Mouse (Mus musculus) heart, embryonic 13.5 days (tissue): Measurements from ENCODE around the gene Atp6v0a2. TPM values are rescaled to one million over a fixed set of nuclear protein-coding genes. Genes with fewer than 3 reads are reported as not detected.
"Not testable (repeated sequence)": the region's sequence is repeated elsewhere in the genome, so short reads cannot be mapped to it uniquely, and the experiment has no call there.

Experiments
- ATAC-seq: fragments of 200-750 bp; cut with Nextera tagmentation; 2 replicates; pipeline ENCODE4 v1.8.0; 2017; ENCODE audit warnings: moderate TSS enrichment; ENCODE audit not compliant: insufficient number of reproducible peaks, low FRiP score, low TSS enrichment; ENCODE audit errors: extremely low read depth
- H3K27ac ChIP-seq: fragments of 300-500 bp; sonication (generic); replicated peaks from 2 replicates; pipeline ENCODE4 v1.5.1; 2015; ENCODE audit warnings: moderate library complexity, mild to moderate bottlenecking, inconsistent platforms
- H3K27me3 ChIP-seq: fragments of 300-500 bp; sonication (generic); replicated peaks from 2 replicates; pipeline ENCODE4 v1.6.1; 2015; ENCODE audit warnings: mild to moderate bottlenecking, inconsistent platforms
- H3K36me3 ChIP-seq: fragments of 300-500 bp; sonication (generic); 2 replicates; pipeline ENCODE4 v1.6.1; 2015; ENCODE audit warnings: mild to moderate bottlenecking, inconsistent platforms
- H3K4me1 ChIP-seq: fragments of 300-500 bp; sonication (generic); 2 replicates; pipeline ENCODE4 v1.6.1; 2015; ENCODE audit warnings: inconsistent platforms
- H3K4me2 ChIP-seq: fragments of 300-500 bp; sonication (generic); 2 replicates; pipeline ENCODE4 v1.6.1; 2015; ENCODE audit warnings: inconsistent platforms, mild to moderate bottlenecking, moderate library complexity
- H3K4me3 ChIP-seq: fragments of 300-500 bp; sonication (generic); 2 replicates; pipeline ENCODE4 v1.5.1; 2015; ENCODE audit warnings: moderate library complexity, mild to moderate bottlenecking, inconsistent platforms
- H3K9ac ChIP-seq: fragments of 300-500 bp; sonication (generic); 2 replicates; pipeline ENCODE4 v1.6.1; 2015; ENCODE audit warnings: inconsistent platforms, mild to moderate bottlenecking, moderate library complexity
- H3K9me3 ChIP-seq: fragments of 300-500 bp; sonication (generic); 2 replicates; pipeline ENCODE4 v1.6.1; 2016; ENCODE audit warnings: inconsistent platforms
- WGBS: fragments of 180-500 bp; shearing (Covaris S2); methylation state at CpG from one replicate; pipeline ENCODE4 v1.1.7; 2015; ENCODE audit warnings: mixed read lengths; 5-methylcytosine and 5-hydroxymethylcytosine counted together
- polyA plus RNA-seq: library from polyadenylated mRNA; unstranded; fragments of >200 nt; fragmentation: Nextera tagmentation; extraction: Ambion mirVana; gene quantifications from 2 replicates; pipeline ENCODE4 v1.2.1, GENCODE M21; 2015

The Atp6v0a2 gene
- polyA plus RNA-seq, 1 experiment from 2014 or later = 29.5 TPM

- no peak overlapping the region for H3K4me3 ChIP-seq
- peaks cover 8% of the 10 kb centered on the region for H3K36me3 ChIP-seq
- 74% methylated on average over 11 of the region's 11 CpGs for WGBS
- H3K27ac ChIP-seq = no peak overlapping the region
- no peak for ATAC-seq
- H3K9ac ChIP-seq = no peak overlapping the region
- H3K4me2 ChIP-seq = no peak overlapping the region
- no peaks in the 10 kb centered on the region for H3K4me1 ChIP-seq
- no peaks in the 10 kb centered on the region for H3K27me3 ChIP-seq
- H3K9me3 ChIP-seq = no peaks in the 10 kb centered on the region
Observed at GRCm38 (mm10) chr5:124614709-124615108, 13.7 kb upstream of the Atp6v0a2 start.

GRCm38 (mm10) chr5:124618711-124619110 is 9.7 kb upstream of the Atp6v0a2 start:
- H3K4me1 ChIP-seq = no peaks in the 10 kb centered on the region
- no peaks in the 10 kb centered on the region for H3K27me3 ChIP-seq
- no peaks in the 10 kb centered on the region for H3K9me3 ChIP-seq
- H3K4me3 ChIP-seq = no peak overlapping the region
- no peak overlapping the region for H3K27ac ChIP-seq
- no peak overlapping the region for H3K9ac ChIP-seq
- no peak overlapping the region for H3K4me2 ChIP-seq
- no peaks in the 10 kb centered on the region for H3K36me3 ChIP-seq
- no peak for ATAC-seq
- WGBS = 72% methylated on average over 10 of the region's 10 CpGs

- Histone ChIP-seq H3K9ac (no peak overlapping the region), H3K4me1 (no peaks in the 10 kb centered on the region), H3K27me3 (no peaks in the 10 kb centered on the region), H3K9me3 (no peaks in the 10 kb centered on the region), H3K36me3 (0 out of 2 replicates have a peak, but pooled peaks cover 3% of the 10 kb centered on the region), H3K27ac (no peak overlapping the region), H3K4me2 (no peak overlapping the region), H3K4me3 (no peak overlapping the region)
- no peak for ATAC-seq
- WGBS = 72% methylated on average over 13 of the region's 13 CpGs
Observed at GRCm38 (mm10) chr5:124621362-124621761, 7.0 kb upstream of the Atp6v0a2 start.

GRCm38 (mm10) chr5:124622890-124623289 is 5.5 kb upstream of the Atp6v0a2 start:
- Histone ChIP-seq H3K36me3 (0 out of 2 replicates have a peak, but pooled peaks cover 3% of the 10 kb centered on the region), H3K4me3 (no peak overlapping the region), H3K4me1 (peaks cover 1% of the 10 kb centered on the region), H3K27me3 (no peaks in the 10 kb centered on the region), H3K4me2 (no peak overlapping the region), H3K9me3 (no peaks in the 10 kb centered on the region), H3K27ac (no peak overlapping the region), H3K9ac (no peak overlapping the region)
- WGBS = 76% methylated on average over 15 of the region's 15 CpGs
- no peak for ATAC-seq

- 0 out of 2 replicates have a peak, but pooled peaks cover 3% of the 10 kb centered on the region for H3K36me3 ChIP-seq
- WGBS = 83% methylated on average over 9 of the region's 9 CpGs
- H3K9me3 ChIP-seq = no peaks in the 10 kb centered on the region
- H3K4me2 ChIP-seq = no peak overlapping the region
- ATAC-seq = no peak
- peaks cover 6% of the 10 kb centered on the region for H3K4me1 ChIP-seq
- H3K4me3 ChIP-seq = no peak overlapping the region
- no peak overlapping the region for H3K27ac ChIP-seq
- no peaks in the 10 kb centered on the region for H3K27me3 ChIP-seq
- no peak overlapping the region for H3K9ac ChIP-seq
Observed at GRCm38 (mm10) chr5:124624291-124624690, 4.1 kb upstream of the Atp6v0a2 start.

GRCm38 (mm10) chr5:124629641-124630040 is 1.3 kb downstream of the Atp6v0a2 start:
- H3K36me3 ChIP-seq = peaks cover 22% of the 10 kb centered on the region
- H3K4me2 ChIP-seq = peak overlapping the region; percentile 94
- no peak for ATAC-seq
- no peaks in the 10 kb centered on the region for H3K27me3 ChIP-seq
- H3K4me1 ChIP-seq = peaks cover 18% of the 10 kb centered on the region
- no peaks in the 10 kb centered on the region for H3K9me3 ChIP-seq
- peak overlapping the region; percentile 97 for H3K4me3 ChIP-seq
- peak overlapping the region; percentile 95 for H3K9ac ChIP-seq
- no peak overlapping the region for H3K27ac ChIP-seq
- WGBS = 14% methylated on average over 11 of the region's 11 CpGs

- Histone ChIP-seq H3K4me1 (peaks cover 18% of the 10 kb centered on the region), H3K9me3 (no peaks in the 10 kb centered on the region), H3K27ac (no peak overlapping the region), H3K4me3 (no peak overlapping the region), H3K9ac (no peak overlapping the region), H3K4me2 (no peak overlapping the region), H3K36me3 (peaks cover 39% of the 10 kb centered on the region), H3K27me3 (no peaks in the 10 kb centered on the region)
- WGBS = 88% methylated on average over 11 of the region's 11 CpGs
- ATAC-seq = no peak
Observed at GRCm38 (mm10) chr5:124631685-124632084, 3.3 kb downstream of the Atp6v0a2 start.

- WGBS = 55% methylated on average over 5 of the region's 5 CpGs
- Histone ChIP-seq H3K4me2 (no peak overlapping the region), H3K36me3 (peaks cover 47% of the 10 kb centered on the region), H3K9ac (no peak overlapping the region), H3K27me3 (no peaks in the 10 kb centered on the region), H3K9me3 (no peaks in the 10 kb centered on the region), H3K27ac (no peak overlapping the region), H3K4me3 (no peak overlapping the region), H3K4me1 (peaks cover 18% of the 10 kb centered on the region)
- no peak for ATAC-seq
Observed at GRCm38 (mm10) chr5:124632461-124632860, 4.1 kb downstream of the Atp6v0a2 start.

GRCm38 (mm10) chr5:124633425-124633824 is 5.0 kb downstream of the Atp6v0a2 start:
- no peak overlapping the region for H3K4me3 ChIP-seq
- 63% methylated on average over 2 of the region's 2 CpGs for WGBS
- H3K9ac ChIP-seq = no peak overlapping the region
- no peaks in the 10 kb centered on the region for H3K27me3 ChIP-seq
- no peak overlapping the region for H3K27ac ChIP-seq
- peaks cover 57% of the 10 kb centered on the region for H3K36me3 ChIP-seq
- ATAC-seq = no peak
- no peaks in the 10 kb centered on the region for H3K9me3 ChIP-seq
- no peak overlapping the region for H3K4me2 ChIP-seq
- peaks cover 12% of the 10 kb centered on the region for H3K4me1 ChIP-seq

GRCm38 (mm10) chr5:124635068-124635467 is 6.7 kb downstream of the Atp6v0a2 start:
- not testable (repeated sequence) for ATAC-seq
- WGBS = 79% methylated on average over 4 of the region's 4 CpGs

GRCm38 (mm10) chr5:124636139-124636538 is 7.8 kb downstream of the Atp6v0a2 start:
- WGBS = 88% methylated on average over 3 of the region's 3 CpGs
- Histone ChIP-seq H3K27me3 (no peaks in the 10 kb centered on the region), H3K9ac (no peak overlapping the region), H3K4me1 (no peaks in the 10 kb centered on the region), H3K36me3 (peaks cover 84% of the 10 kb centered on the region), H3K9me3 (no peaks in the 10 kb centered on the region), H3K4me2 (no peak overlapping the region), H3K4me3 (no peak overlapping the region), H3K27ac (no peak overlapping the region)
- no peak for ATAC-seq

More at GRCm38 (mm10) chr5:124635068-124635467, 6.7 kb downstream of the Atp6v0a2 start:
- peaks cover 73% of the 10 kb centered on the region for H3K36me3 ChIP-seq
- H3K27ac ChIP-seq, H3K4me1 ChIP-seq, H3K9me3 ChIP-seq, H3K4me3 ChIP-seq, H3K9ac ChIP-seq, H3K27me3 ChIP-seq, H3K4me2 ChIP-seq: not testable (repeated sequence)

GRCm38 (mm10) chr5:124636694-124637093 is 8.3 kb downstream of the Atp6v0a2 start:
- H3K9ac ChIP-seq = no peak overlapping the region
- no peaks in the 10 kb centered on the region for H3K4me1 ChIP-seq
- no peak overlapping the region for H3K4me3 ChIP-seq
- H3K27ac ChIP-seq = no peak overlapping the region
- H3K36me3 ChIP-seq = peaks cover 89% of the 10 kb centered on the region
- no peak for ATAC-seq
- 96% methylated on average over 4 of the region's 4 CpGs for WGBS
- H3K9me3 ChIP-seq = no peaks in the 10 kb centered on the region
- H3K27me3 ChIP-seq = no peaks in the 10 kb centered on the region
- H3K4me2 ChIP-seq = no peak overlapping the region
